Mouse (Mus musculus) heart, adult 2 months (tissue): ENCODE data around the gene Nrarp. TPM values are rescaled to one million over a fixed set of nuclear protein-coding genes. Genes with fewer than 3 reads are reported as not detected.
A peak's percentile ranks its signal among the peaks of the same experiment; 100 is the strongest.

Source experiments
- DNase-seq, 2 experiments: peaks; one replicate each; pipeline ENCODE4 v3.0.0; 2021
- H3K27ac ChIP-seq: fragments of 200-600 bp; 2 replicates; pipeline ENCODE4 v1.8.1; 2022
- H3K27me3 ChIP-seq: fragments of 200-500 bp; 2 replicates; pipeline ENCODE4 v1.6.1; 2012; ENCODE audit warnings: mild to moderate bottlenecking, low read length, inconsistent platforms, mixed read lengths; ENCODE audit not compliant: control insufficient read depth, insufficient read depth
- H3K36me3 ChIP-seq: fragments of 200-500 bp; 2 replicates; pipeline ENCODE4 v1.6.1; 2012; ENCODE audit warnings: low read length, inconsistent platforms; ENCODE audit not compliant: control insufficient read depth, insufficient read depth
- H3K4me1 ChIP-seq: fragments of 200-500 bp; 2 replicates; pipeline ENCODE4 v1.6.1; 2011; ENCODE audit warnings: low read length; ENCODE audit not compliant: control insufficient read depth, insufficient read depth
- H3K4me3 ChIP-seq: fragments of 200-600 bp; 2 replicates; pipeline ENCODE4 v1.8.1; 2022
- H3K79me2 ChIP-seq: fragments of 200-500 bp; replicated peaks from 2 replicates; pipeline ENCODE4 v1.6.1; 2012; ENCODE audit warnings: mild to moderate bottlenecking, inconsistent platforms, low read length, moderate library complexity, mixed read lengths; ENCODE audit not compliant: control insufficient read depth, insufficient read depth
- H3K9ac ChIP-seq: fragments of 200-500 bp; 2 replicates; pipeline ENCODE4 v1.6.1; 2012; ENCODE audit warnings: low read depth, mild to moderate bottlenecking, control low read depth, inconsistent platforms, low read length, mixed read lengths
- CTCF ChIP-seq: fragments of 200-600 bp; IDR thresholded peaks from 2 replicates; pipeline ENCODE4 v1.8.1; 2022; ENCODE audit warnings: antibody characterized with exemption, mild to moderate bottlenecking, moderate library complexity
- EP300 ChIP-seq: fragments of 200-500 bp; IDR thresholded peaks from 2 replicates; pipeline ENCODE4 v1.6.1; 2011; ENCODE audit warnings: low read depth, low read length, control low read depth; ENCODE audit not compliant: insufficient read depth
- POLR2A ChIP-seq: fragments of 200-500 bp; IDR thresholded peaks from 2 replicates; pipeline ENCODE4 v1.6.1; 2011; ENCODE audit warnings: mild to moderate bottlenecking, low read depth, low read length, control low read depth; ENCODE audit not compliant: insufficient read depth
- WGBS: fragments of 180-500 bp; shearing (Covaris S2); methylation state at CpG from one replicate; pipeline ENCODE4 v1.1.7; 2018; 5-methylcytosine and 5-hydroxymethylcytosine counted together
- intact Hi-C: fragments of 180-260 bp; cut with DNase I; formaldehyde crosslinking; loops from one replicate; pipeline ENCODE4 v1.15.1; 2025
- polyA plus RNA-seq: library from polyadenylated mRNA; depleted of rRNA; stranded (reverse); fragments of >200 nt; gene quantifications from 2 replicates; pipeline ENCODE4 v1.2.3, GENCODE M21; 2012
- total RNA-seq, 2 experiments: library from RNA; stranded (reverse); gene quantifications; 2 replicates each; pipeline ENCODE4 v1.2.3; 2021

The Nrarp gene
- total and polyA plus RNA-seq, 3 experiments = 6.2 to 11.2 (median 7.4) TPM

DNA sequence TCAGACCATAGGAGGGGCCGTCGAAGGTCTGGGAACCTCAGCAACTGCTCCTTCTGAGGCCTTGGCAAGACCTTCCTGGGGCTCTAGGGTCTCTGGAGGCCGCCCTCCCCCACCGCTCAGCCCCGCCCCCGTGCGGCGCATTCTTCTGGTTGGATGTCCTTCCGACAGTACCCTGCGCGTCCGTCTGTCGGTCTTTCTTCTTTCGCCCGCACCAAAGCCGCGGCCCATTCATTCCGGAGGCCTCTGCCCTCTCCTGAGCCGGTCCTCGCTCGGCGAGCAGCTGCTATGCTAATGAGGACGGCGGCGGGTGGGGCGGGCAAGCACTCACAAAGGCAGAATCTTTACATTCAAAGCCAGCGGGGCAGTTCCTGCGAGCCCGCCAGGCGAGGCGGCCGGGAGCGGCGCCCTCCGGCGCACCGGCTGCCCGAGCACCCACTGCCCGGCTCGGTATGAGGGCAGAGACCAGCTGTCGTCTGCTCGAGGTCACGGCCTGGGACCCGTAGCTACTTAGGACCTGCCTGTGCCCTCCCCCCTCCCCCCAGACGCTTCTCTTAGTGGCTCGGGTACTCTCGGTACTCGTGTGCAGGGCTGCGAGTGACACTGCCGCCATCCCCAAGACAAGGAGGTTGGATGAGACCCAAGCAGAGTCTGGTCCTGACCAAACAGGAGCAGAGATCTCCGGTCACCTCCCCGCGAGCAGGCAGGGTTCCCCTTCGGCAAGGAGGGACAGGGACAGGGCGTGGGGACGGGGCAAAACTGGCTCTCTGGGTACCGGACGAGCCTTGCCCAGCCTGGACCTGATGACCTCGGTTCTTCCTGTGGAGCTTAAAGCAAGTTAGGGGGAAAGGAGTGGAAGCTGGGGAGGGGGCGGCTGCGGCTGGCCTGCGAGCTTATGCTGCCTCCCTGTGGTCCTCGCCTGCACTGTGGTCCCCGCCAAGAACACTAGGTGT lies 5.3 kb downstream of the Nrarp start:
- intact Hi-C loops = loop anchor here (1.0 kb wide), 1 partner anchor 59 kb away; no protein-coding TSS in a partner anchor
- no peaks in the 10 kb centered on the region for H3K79me2 ChIP-seq
- H3K27me3 ChIP-seq = no peaks in the 10 kb centered on the region

DNA sequence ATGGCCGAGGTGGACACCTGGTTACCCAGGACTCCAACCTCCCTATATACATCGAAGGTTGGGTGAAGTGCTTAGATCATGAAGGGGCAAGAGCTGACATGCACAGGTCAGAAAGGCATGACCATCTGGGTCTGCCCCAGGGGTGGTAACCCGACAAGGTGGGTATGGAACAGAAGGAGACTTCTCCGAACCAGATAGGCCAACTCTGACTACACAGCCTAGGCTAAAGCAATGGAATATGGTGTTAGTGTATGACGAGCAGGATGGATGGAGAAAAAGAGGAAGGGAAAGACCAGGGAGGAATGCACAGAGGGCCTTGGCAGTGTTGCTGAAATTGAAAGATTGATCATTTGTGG lies 6.0 kb downstream of the Nrarp start:
- intact Hi-C loops = loop anchor here (1.0 kb wide), 1 partner anchor 59 kb away; no protein-coding TSS in a partner anchor
- Histone ChIP-seq H3K4me1 (peaks cover 4% of the 10 kb centered on the region), H3K27me3 (no peaks in the 10 kb centered on the region), H3K9ac (no peak overlapping the region), H3K36me3 (no peaks in the 10 kb centered on the region), H3K27ac (no peak overlapping the region), H3K79me2 (no peaks in the 10 kb centered on the region), H3K4me3 (no peak overlapping the region)
- TF ChIP-seq POLR2A (no peak), CTCF (no peak), EP300 (no peak)
- DNase-seq = no peak
- WGBS = 61% methylated on average over 5 of the region's 5 CpGs

More for the DNA sequence above, 5.3 kb downstream of the Nrarp start:
- Histone ChIP-seq H3K9ac (peak overlapping the region; percentile 68), H3K4me3 (peak overlapping the region; percentile 39), H3K36me3 (no peaks in the 10 kb centered on the region), H3K4me1 (peaks cover 4% of the 10 kb centered on the region), H3K27ac (peak overlapping the region; percentile 71)
- TF ChIP-seq CTCF (peak; percentile 66), EP300 (no peak), POLR2A (0 out of 2 replicates have a peak, but pooled peaks have one; percentile 8)
- WGBS = 4% methylated on average over 64 of the region's 64 CpGs
- peak; percentile 64 to 73 for DNase-seq

DNA sequence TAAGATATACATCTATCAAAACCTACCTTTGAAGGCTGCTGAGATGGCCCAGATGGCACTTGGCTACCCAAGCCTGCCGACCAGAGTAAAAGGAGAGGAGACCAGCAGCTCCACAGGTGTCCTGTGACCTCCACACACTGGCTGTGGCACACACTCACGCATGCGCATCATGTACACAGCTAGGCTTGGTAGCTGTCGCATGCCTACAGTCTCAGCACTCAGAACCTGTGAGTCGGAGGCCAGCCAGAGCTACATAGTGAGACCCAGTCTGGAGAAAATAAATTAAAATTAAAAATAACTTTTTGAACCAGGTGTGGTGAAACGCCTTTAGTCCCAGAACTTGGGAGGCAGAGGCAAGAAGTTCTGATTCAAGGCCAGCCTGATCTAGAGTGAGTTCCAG lies 7.3 kb downstream of the Nrarp start:
- 86% methylated on average over 6 of the region's 6 CpGs for WGBS
- H3K79me2 ChIP-seq = no peaks in the 10 kb centered on the region
- no peaks in the 10 kb centered on the region for H3K27me3 ChIP-seq
- DNase-seq = no peak
- H3K4me3 ChIP-seq = no peak overlapping the region
- no peak overlapping the region for H3K9ac ChIP-seq
- H3K36me3 ChIP-seq = no peaks in the 10 kb centered on the region
- intact Hi-C loops = no loop called here
- no peak overlapping the region for H3K27ac ChIP-seq
- TF ChIP-seq CTCF (no peak), POLR2A (no peak), EP300 (no peak)
- peaks cover 4% of the 10 kb centered on the region for H3K4me1 ChIP-seq

DNA sequence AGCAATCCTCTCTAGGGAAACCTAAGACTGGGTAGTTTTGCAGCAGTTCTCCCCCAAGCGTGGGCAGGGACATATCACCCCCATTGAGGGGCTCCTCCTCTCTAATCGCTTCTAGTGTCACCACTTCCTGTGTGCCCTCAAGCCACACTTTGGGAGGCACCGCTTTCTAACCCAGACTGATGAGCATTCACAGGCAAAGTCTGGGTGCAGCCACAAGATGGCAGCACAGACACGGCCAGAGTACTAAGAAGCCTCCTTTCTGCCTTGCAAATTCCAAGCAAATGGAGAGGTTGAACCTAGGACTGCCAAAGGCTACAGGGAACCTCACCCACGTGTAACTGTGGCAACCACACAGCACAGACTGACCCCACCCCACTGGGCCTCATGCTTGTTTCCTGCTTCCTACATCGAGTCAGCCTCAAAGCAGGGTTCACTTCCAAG lies 12.8 kb downstream of the Nrarp start:
- Histone ChIP-seq H3K27ac (peak overlapping the region; percentile 95), H3K9ac (no peak overlapping the region)
- DNase-seq = peak; percentile 86 to 88

DNA sequence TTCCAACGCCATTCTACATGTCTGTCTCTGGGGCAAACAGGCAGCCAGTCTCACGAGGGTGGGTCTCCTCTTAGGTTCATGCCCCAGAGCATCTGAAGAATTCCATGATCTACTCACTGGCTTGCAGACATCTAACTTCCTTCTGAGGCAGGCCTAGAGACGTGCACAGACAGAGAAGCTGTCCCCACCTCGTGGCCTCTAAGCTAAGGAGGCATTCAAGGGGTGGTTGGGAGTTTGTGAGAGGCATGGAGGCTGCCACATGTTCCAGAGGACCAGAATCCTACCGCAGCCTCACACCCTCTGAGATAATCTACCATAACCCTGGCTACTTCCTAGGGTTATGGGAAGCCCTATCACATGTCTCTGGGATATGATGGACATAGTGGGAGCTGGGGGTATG lies 13.4 kb downstream of the Nrarp start:
- H3K79me2 ChIP-seq = no peaks in the 10 kb centered on the region
- peak overlapping the region; percentile 32 for H3K9ac ChIP-seq
- peaks cover 20% of the 10 kb centered on the region for H3K4me1 ChIP-seq
- H3K36me3 ChIP-seq = no peaks in the 10 kb centered on the region
- no peaks in the 10 kb centered on the region for H3K27me3 ChIP-seq
- intact Hi-C loops = loop anchor here (2.0 kb wide), 1 partner anchor 73 kb away; no protein-coding TSS in a partner anchor
- no peak for DNase-seq
- TF ChIP-seq EP300 (no peak), CTCF (no peak), POLR2A (no peak)
- WGBS = 39% methylated on average over 5 of the region's 5 CpGs
- peak overlapping the region; percentile 20; the same call in 1 of the 2 replicates for H3K4me3 ChIP-seq
- H3K27ac ChIP-seq = peak overlapping the region; percentile 95

More for the DNA sequence above, 12.8 kb downstream of the Nrarp start:
- no peaks in the 10 kb centered on the region for H3K79me2 ChIP-seq
- H3K4me3 ChIP-seq = peak overlapping the region; percentile 20; the same call in 1 of the 2 replicates
- intact Hi-C loops = loop anchor here (1.0 to 2.0 kb wide), 2 partner anchors 17 to 35 kb away; partner anchors contain the start of gene Nelfb
- WGBS = 2% methylated on average over 6 of the region's 6 CpGs
- TF ChIP-seq POLR2A (no peak; the same call in 1 of the 2 replicates), EP300 (peak; percentile 99), CTCF (peak; percentile 96)
- H3K4me1 ChIP-seq = peaks cover 20% of the 10 kb centered on the region
- no peaks in the 10 kb centered on the region for H3K27me3 ChIP-seq
- H3K36me3 ChIP-seq = no peaks in the 10 kb centered on the region
